ENCODE assay signal across 8 mouse cellular contexts in the genomic region with DNA sequence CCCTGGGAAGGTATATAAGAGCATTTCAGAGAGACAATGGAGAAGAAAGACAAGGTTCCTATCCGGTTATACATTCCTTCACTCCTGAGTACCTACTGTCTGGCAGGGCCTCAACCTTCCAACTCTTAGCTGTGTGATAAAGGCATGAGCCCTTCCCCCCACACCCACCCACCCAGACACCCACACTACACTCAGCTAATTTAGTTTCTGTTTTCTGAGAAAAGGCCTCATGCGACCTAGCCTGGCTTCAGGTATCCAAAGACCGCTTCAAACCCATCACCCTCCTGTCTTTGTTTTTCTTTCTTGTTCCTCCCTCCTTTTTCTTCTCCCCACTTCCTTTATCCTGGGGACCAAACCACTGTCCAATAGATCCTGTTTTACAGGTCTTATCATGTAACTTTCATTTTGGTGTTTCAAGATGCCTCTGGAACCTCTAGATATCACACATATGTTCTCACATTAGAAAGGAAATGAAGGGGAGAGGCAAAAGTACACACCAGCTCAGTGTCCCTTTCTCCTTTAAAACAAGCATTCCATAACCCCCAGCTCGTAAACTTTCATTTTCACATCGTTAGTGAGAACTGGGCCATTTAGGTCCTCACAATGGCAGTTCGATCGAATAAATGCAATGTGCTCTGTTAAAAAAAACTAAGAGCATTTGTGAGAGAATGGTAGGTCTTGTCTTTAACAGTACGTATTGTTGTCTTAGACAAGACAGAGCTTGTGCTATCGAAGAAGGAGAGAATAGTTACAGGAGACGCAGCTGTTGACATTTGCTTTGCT. TPM values are rescaled to one million over a fixed set of nuclear protein-coding genes. Genes with fewer than 3 reads are reported as not detected.
DNase-seq lines count a peak whose midpoint lies in the region; ATAC-seq and TF ChIP-seq lines count a peak whose summit lies in the region.

No protein-coding gene starts in this region.

- peak overlapping the region; percentile 70 for H3K4me2 ChIP-seq in heart, embryonic 13.5 days
- peak overlapping the region; percentile 42 for H3K4me2 ChIP-seq in forebrain, embryonic 15.5 days (replicated peaks)
- peak overlapping the region; percentile 59 for H3K4me2 ChIP-seq in liver, postnatal 0 days (ENCODE audit: low read depth, low read length)

- DNase-seq in heart, postnatal 10 days, result no peak
- no peak for DNase-seq in G1E (ENCODE audit: low spot score)
- DNase-seq in liver, postnatal 0 days, result peak; percentile 17
- DNase-seq in adrenal gland, postnatal 10 days, result no peak
- no peak for DNase-seq in urinary bladder, postnatal 10 days (ENCODE audit: low spot score)
- no peak for DNase-seq in spleen, postnatal 14 days (ENCODE audit: low spot score in 2 of 2)

- WGBS in heart, embryonic 13.5 days, result 75% methylated on average over 10 of the region's 10 CpGs
- WGBS in forebrain, embryonic 15.5 days, result 67% methylated on average over 10 of the region's 10 CpGs
- 52% methylated on average over 10 of the region's 10 CpGs for WGBS in liver, postnatal 0 days (ENCODE audit: insufficient replicate concordance)

- intact Hi-C loops in heart, postnatal 10 days (cut with DNase I), result loop anchor here (2.0 to 5.0 kb wide), 4 partner anchors 104 to 401 kb away; no protein-coding TSS in a partner anchor

- peak; percentile 40 for TF ChIP-seq EP300 in liver, postnatal 0 days (IDR thresholded peaks at IDR 0.05; ENCODE audit: low read depth)

- H3K9ac ChIP-seq in heart, embryonic 13.5 days, result peak overlapping the region; percentile 78
- H3K9ac ChIP-seq in forebrain, embryonic 15.5 days (replicated peaks), result no peak overlapping the region
- H3K9ac ChIP-seq in liver, postnatal 0 days (replicated peaks), result peak overlapping the region; percentile 55

- H3K36me3 ChIP-seq in heart, embryonic 13.5 days, result no peaks in the 10 kb centered on the region
- H3K36me3 ChIP-seq in G1E (replicated peaks), result peaks cover 3% of the 10 kb centered on the region
- H3K36me3 ChIP-seq in forebrain, embryonic 15.5 days, result no peaks in the 10 kb centered on the region
- no peaks in the 10 kb centered on the region for H3K36me3 ChIP-seq in liver, postnatal 0 days (replicated peaks; ENCODE audit: insufficient read depth, low read length)

- ATAC-seq in heart, embryonic 13.5 days (ENCODE audit: extremely low read depth, insufficient number of reproducible peaks, low FRiP score, low TSS enrichment), result no peak
- no peak for ATAC-seq in G1E (ENCODE audit: extremely low read depth, insufficient number of reproducible peaks, low FRiP score, poor library complexity, severe bottlenecking)
- peak; percentile 1; the same call in 1 of the 2 replicates for ATAC-seq in forebrain, embryonic 15.5 days (replicated peaks)
- no peak for ATAC-seq in liver, postnatal 0 days

- no peak for TF ChIP-seq CTCF in G1E (IDR thresholded peaks at IDR 0.05; ENCODE audit: low read depth, low read length)
- no peak for TF ChIP-seq CTCF in liver, postnatal 0 days (IDR thresholded peaks at IDR 0.05; ENCODE audit: low read depth)

- H3K27ac ChIP-seq in heart, embryonic 13.5 days (replicated peaks), result peak overlapping the region; percentile 100
- H3K27ac ChIP-seq in forebrain, embryonic 15.5 days (replicated peaks), result peak overlapping the region; percentile 97
- H3K27ac ChIP-seq in liver, postnatal 0 days (ENCODE audit: low read depth), result peak overlapping the region; percentile 76

- peaks cover 37% of the 10 kb centered on the region for H3K4me1 ChIP-seq in heart, embryonic 13.5 days
- peaks cover 47% of the 10 kb centered on the region for H3K4me1 ChIP-seq in G1E (ENCODE audit: insufficient read depth, low read depth, low read length)
- H3K4me1 ChIP-seq in forebrain, embryonic 15.5 days, result peaks cover 33% of the 10 kb centered on the region
- peaks cover 16% of the 10 kb centered on the region for H3K4me1 ChIP-seq in liver, postnatal 0 days (ENCODE audit: insufficient read depth)

- H3K9me3 ChIP-seq in heart, embryonic 13.5 days, result no peaks in the 10 kb centered on the region
- no peaks in the 10 kb centered on the region for H3K9me3 ChIP-seq in G1E (replicated peaks)
- no peaks in the 10 kb centered on the region for H3K9me3 ChIP-seq in forebrain, embryonic 15.5 days
- H3K9me3 ChIP-seq in liver, postnatal 0 days (ENCODE audit: low read length), result no peaks in the 10 kb centered on the region

- H3K27me3 ChIP-seq in heart, embryonic 13.5 days (replicated peaks), result no peaks in the 10 kb centered on the region
- H3K27me3 ChIP-seq in G1E (ENCODE audit: insufficient read depth, low read length), result no peaks in the 10 kb centered on the region
- H3K27me3 ChIP-seq in forebrain, embryonic 15.5 days, result no peaks in the 10 kb centered on the region
- H3K27me3 ChIP-seq in liver, postnatal 0 days (ENCODE audit: insufficient read depth, low read length), result no peaks in the 10 kb centered on the region

- H3K4me3 ChIP-seq in heart, embryonic 13.5 days, result peak overlapping the region; percentile 84
- peak overlapping the region; percentile 98; the same call in 1 of the 2 replicates for H3K4me3 ChIP-seq in G1E (ENCODE audit: low read depth, low read length)
- peak overlapping the region; percentile 68; the same call in 1 of the 2 replicates for H3K4me3 ChIP-seq in forebrain, embryonic 15.5 days
- peak overlapping the region; percentile 29 for H3K4me3 ChIP-seq in liver, postnatal 0 days (ENCODE audit: low read depth, low read length)

RNA-seq across cellular contexts. Expression of gene Sh3glb1, which starts 1.1 kb away (rescaled TPM):
- 124 and 134 TPM in 2 replicates for polyA plus RNA-seq in heart, embryonic 13.5 days (2015; fragmentation: Nextera tagmentation; extraction: Ambion mirVana)
- total RNA-seq in heart, postnatal 10 days (2021), result 100 to 1,000 TPM; 288 to 292 TPM
- total RNA-seq in G1E (2014; fragmentation: Nextera tagmentation) (337 and 350 TPM in 2 replicates), G1E (2017) (73.7 and 79.8 TPM in 2 replicates)
- polyA plus RNA-seq in G1E (2012), result 42.4 and 51.0 TPM in 2 replicates
- polyA plus RNA-seq in forebrain, embryonic 15.5 days (2015; fragmentation: Nextera tagmentation; extraction: Ambion mirVana), result 92.1 and 96.7 TPM in 2 replicates
- polyA plus RNA-seq in liver, postnatal 0 days (2015; fragmentation: Nextera tagmentation; extraction: Ambion mirVana), result 84.8 and 91.2 TPM in 2 replicates
- 100 to 1,000 TPM; 271 to 286 TPM for total RNA-seq in adrenal gland, postnatal 10 days (2021)

RNA-seq across cellular contexts. Expression of gene Clca3a1, which starts 39.5 kb away (rescaled TPM):
- polyA plus RNA-seq in heart, embryonic 13.5 days (2015; fragmentation: Nextera tagmentation; extraction: Ambion mirVana), result 18.6 TPM in 2 replicates
- total RNA-seq in heart, postnatal 10 days (2021), result 1 to 10 TPM; 4.8 to 5.8 TPM
- total RNA-seq in G1E (2014; fragmentation: Nextera tagmentation) (61.1 and 62.3 TPM in 2 replicates), G1E (2017) (19.8 and 21.0 TPM in 2 replicates)
- 1.2 and 1.8 TPM in 2 replicates for polyA plus RNA-seq in G1E (2012)
- polyA plus RNA-seq in forebrain, embryonic 15.5 days (2015; fragmentation: Nextera tagmentation; extraction: Ambion mirVana), result 0.34 and 0.59 TPM in 2 replicates
- polyA plus RNA-seq in liver, postnatal 0 days (2015; fragmentation: Nextera tagmentation; extraction: Ambion mirVana), result 8.3 and 8.5 TPM in 2 replicates
- total RNA-seq in adrenal gland, postnatal 10 days (2021), result 1 to 10 TPM; 9.3 to 9.6 TPM

Comparison
In these comparisons a context has a peak if more than half of its experiments do, and no peak if none do; other contexts are left out.
1. H3K4me3 ChIP-seq: peak in every context shown above with its lines; median percentile 98 in G1E; 84 in heart, embryonic 13.5 days; 68 in forebrain, embryonic 15.5 days; 29 in liver, postnatal 0 days.